Mouse (Mus musculus) embryonic facial prominence, embryonic 13.5 days (tissue): Measurements from ENCODE around the gene Twistnb. TPM values are rescaled to one million over a fixed set of nuclear protein-coding genes. Genes with fewer than 3 reads are reported as not detected.

Source experiments
- ATAC-seq: fragments of 200-750 bp; cut with Nextera tagmentation; 2 replicates; pipeline ENCODE4 v1.8.0; 2017; ENCODE audit warnings: low read depth; ENCODE audit not compliant: insufficient number of reproducible peaks, insufficient read depth, low FRiP score, low TSS enrichment
- H3K27ac ChIP-seq: fragments of 300-500 bp; sonication (generic); 2 replicates; pipeline ENCODE4 v1.5.1; 2015; ENCODE audit warnings: moderate library complexity, mild to moderate bottlenecking, inconsistent platforms
- H3K27me3 ChIP-seq: fragments of 300-500 bp; sonication (generic); 2 replicates; pipeline ENCODE4 v1.6.1; 2015; ENCODE audit warnings: mild to moderate bottlenecking, inconsistent platforms
- H3K36me3 ChIP-seq: fragments of 300-500 bp; sonication (generic); 2 replicates; pipeline ENCODE4 v1.6.1; 2015; ENCODE audit warnings: mild to moderate bottlenecking, inconsistent platforms
- H3K4me1 ChIP-seq: fragments of 300-500 bp; sonication (generic); 2 replicates; pipeline ENCODE4 v1.6.1; 2015; ENCODE audit warnings: inconsistent platforms
- H3K4me2 ChIP-seq: fragments of 300-500 bp; sonication (generic); 2 replicates; pipeline ENCODE4 v1.6.1; 2015; ENCODE audit warnings: moderate library complexity, mild to moderate bottlenecking, inconsistent platforms
- H3K4me3 ChIP-seq: fragments of 300-500 bp; sonication (generic); 2 replicates; pipeline ENCODE4 v1.5.1; 2015; ENCODE audit warnings: mild to moderate bottlenecking, inconsistent platforms
- H3K9ac ChIP-seq: fragments of 300-500 bp; sonication (generic); 2 replicates; pipeline ENCODE4 v1.6.1; 2015; ENCODE audit warnings: mild to moderate bottlenecking, inconsistent platforms
- H3K9me3 ChIP-seq: fragments of 300-500 bp; sonication (generic); 2 replicates; pipeline ENCODE4 v1.6.1; 2016; ENCODE audit warnings: inconsistent platforms
- WGBS: fragments of 180-500 bp; shearing (Covaris S2); methylation state at CpG from one replicate; pipeline ENCODE4 v1.1.7; 2015; ENCODE audit warnings: mixed read lengths; 5-methylcytosine and 5-hydroxymethylcytosine counted together
- polyA plus RNA-seq: library from polyadenylated mRNA; unstranded; fragments of >200 nt; fragmentation: Nextera tagmentation; extraction: Ambion mirVana; gene quantifications from 2 replicates; pipeline ENCODE4 v1.2.1, GENCODE M21; 2015

Twistnb gene
- polyA plus RNA-seq, 1 experiment from 2014 or later: 60.7 TPM

DNA sequence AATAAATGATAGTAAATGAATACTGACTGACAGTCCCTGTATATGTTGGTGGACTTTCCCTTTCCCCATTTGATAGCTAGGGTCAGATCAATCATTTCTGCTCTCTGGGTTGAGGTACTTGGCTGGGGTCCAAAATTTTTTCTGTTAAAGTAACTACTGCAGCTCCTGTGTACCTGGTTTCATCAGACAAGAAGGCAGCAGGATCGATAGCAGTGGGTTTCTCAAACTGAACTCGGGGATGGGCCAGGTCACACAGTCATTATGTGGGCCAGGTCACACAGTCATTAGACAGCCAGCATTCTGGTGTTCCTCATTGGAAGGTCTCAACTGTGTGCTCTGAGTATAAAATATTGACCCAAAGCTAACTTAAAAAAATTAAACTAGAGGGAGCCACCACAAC, 1.7 kb upstream of the Twistnb start:
- 72% methylated on average over 2 of the region's 2 CpGs for WGBS

DNA sequence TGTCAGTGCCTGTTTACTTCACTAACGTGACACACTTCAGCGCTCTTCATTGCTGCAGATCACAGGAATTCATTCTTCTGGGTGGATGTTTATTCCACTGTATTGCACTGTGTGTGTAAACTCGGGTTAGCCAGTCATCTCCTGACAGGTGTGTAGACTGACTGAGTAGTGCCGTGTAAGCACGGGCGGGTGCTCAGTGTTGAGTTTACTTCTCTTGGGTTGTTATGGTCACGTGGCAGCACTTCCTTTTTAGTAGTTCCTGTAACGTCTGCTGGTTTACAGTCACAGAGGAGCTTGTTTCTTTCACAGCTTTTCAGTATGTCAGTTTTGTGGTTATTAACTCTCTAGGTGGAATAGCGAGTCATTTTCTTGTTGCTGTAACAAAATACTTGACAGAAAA, 4.4 kb downstream of the Twistnb start:
- Histone ChIP-seq H3K27ac (no peak overlapping the region), H3K4me3 (no peak overlapping the region), H3K4me2 (no peak overlapping the region), H3K27me3 (no peaks in the 10 kb centered on the region), H3K4me1 (peaks cover 5% of the 10 kb centered on the region), H3K9ac (no peak overlapping the region), H3K36me3 (peaks cover 26% of the 10 kb centered on the region), H3K9me3 (no peaks in the 10 kb centered on the region)
- 85% methylated on average over 9 of the region's 9 CpGs for WGBS
- no peak for ATAC-seq

More for the DNA sequence above, 1.7 kb upstream of the Twistnb start:
- H3K27me3 ChIP-seq: peaks cover 12% of the 10 kb centered on the region
- no peak overlapping the region for H3K4me2 ChIP-seq
- H3K27ac ChIP-seq: no peak overlapping the region
- no peak overlapping the region for H3K9ac ChIP-seq
- H3K4me1 ChIP-seq: peaks cover 5% of the 10 kb centered on the region
- no peaks in the 10 kb centered on the region for H3K9me3 ChIP-seq
- H3K36me3 ChIP-seq: no peaks in the 10 kb centered on the region
- H3K4me3 ChIP-seq: no peak overlapping the region
- ATAC-seq: no peak

DNA sequence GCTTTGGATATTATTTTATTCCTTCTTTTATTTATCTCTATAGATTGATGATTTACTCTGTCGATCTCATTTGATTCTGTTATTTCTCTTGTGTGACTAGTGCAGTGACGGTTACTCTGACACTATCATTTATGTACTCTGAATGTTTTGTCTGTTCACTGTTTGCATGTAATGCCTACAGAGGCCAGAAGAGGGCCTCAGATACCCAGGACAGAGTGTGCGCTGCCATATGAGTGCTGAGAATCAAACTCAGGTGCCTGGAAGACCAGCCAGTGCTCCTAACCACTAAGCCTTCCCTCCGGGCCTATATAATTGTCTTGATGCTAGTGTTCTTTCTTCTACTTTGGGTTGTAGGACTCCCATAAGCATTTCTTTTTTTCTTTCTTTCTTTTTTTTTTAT, 5.3 kb downstream of the Twistnb start:
- H3K4me3 ChIP-seq: no peak overlapping the region
- no peak overlapping the region for H3K4me2 ChIP-seq
- H3K4me1 ChIP-seq: peaks cover 5% of the 10 kb centered on the region
- no peak overlapping the region for H3K9ac ChIP-seq
- ATAC-seq: no peak
- peaks cover 33% of the 10 kb centered on the region for H3K36me3 ChIP-seq
- H3K27me3 ChIP-seq: no peaks in the 10 kb centered on the region
- H3K9me3 ChIP-seq: no peaks in the 10 kb centered on the region
- 95% methylated on average over 4 of the region's 4 CpGs for WGBS
- no peak overlapping the region for H3K27ac ChIP-seq

DNA sequence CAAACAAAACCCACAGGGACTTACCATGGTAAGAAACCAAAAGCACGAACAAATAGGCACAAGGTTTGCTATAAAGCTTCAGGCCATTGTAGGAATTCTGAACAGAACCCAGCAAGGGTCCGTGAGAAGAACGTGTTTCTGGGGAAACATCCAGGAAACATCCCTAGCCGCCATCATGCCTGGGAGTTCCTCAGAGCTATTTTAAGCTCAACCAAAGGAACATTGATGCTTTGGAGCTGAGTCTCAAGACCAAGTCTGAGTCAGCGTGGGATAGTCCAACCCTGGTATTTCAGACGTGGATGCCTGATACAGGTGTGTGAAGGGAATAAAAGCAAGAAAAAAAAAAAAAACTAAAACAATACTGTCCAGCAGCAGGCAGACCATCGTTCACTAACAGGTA, 26.0 kb downstream of the Twistnb start:
- Histone ChIP-seq H3K36me3 (no peaks in the 10 kb centered on the region), H3K9ac (no peak overlapping the region), H3K4me2 (no peak overlapping the region), H3K4me1 (0 out of 2 replicates have a peak, but pooled peaks cover 5% of the 10 kb centered on the region), H3K27ac (no peak overlapping the region), H3K9me3 (no peaks in the 10 kb centered on the region), H3K27me3 (no peaks in the 10 kb centered on the region), H3K4me3 (no peak overlapping the region)
- WGBS: 76% methylated on average over 7 of the region's 7 CpGs
- ATAC-seq: no peak

DNA sequence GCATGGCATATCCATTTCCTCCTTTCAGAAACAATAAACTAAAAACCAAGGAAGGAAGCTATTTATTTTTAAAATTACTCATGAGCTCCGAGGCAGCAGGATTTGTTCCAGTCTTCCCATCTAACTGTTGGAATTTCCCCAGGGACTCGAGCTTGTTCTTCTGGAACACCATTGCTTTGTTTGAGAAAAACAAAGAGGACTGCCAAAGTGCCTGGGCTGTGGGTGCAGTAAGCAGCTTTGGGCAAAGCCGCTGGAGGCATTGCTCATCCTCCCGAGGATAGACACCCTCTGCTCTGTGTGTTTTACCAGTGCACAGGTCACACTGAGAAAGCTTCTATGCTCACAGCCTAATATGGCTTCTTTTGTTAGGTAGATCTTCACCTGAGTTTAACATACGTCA, 26.8 kb downstream of the Twistnb start:
- no peak overlapping the region for H3K27ac ChIP-seq
- no peak overlapping the region for H3K9ac ChIP-seq
- H3K4me3 ChIP-seq: no peak overlapping the region
- H3K27me3 ChIP-seq: no peaks in the 10 kb centered on the region
- H3K4me2 ChIP-seq: no peak overlapping the region
- no peaks in the 10 kb centered on the region for H3K36me3 ChIP-seq
- no peak for ATAC-seq
- WGBS: 26% methylated on average over 5 of the region's 5 CpGs
- H3K9me3 ChIP-seq: no peaks in the 10 kb centered on the region
- H3K4me1 ChIP-seq: 0 out of 2 replicates have a peak, but pooled peaks cover 5% of the 10 kb centered on the region

DNA sequence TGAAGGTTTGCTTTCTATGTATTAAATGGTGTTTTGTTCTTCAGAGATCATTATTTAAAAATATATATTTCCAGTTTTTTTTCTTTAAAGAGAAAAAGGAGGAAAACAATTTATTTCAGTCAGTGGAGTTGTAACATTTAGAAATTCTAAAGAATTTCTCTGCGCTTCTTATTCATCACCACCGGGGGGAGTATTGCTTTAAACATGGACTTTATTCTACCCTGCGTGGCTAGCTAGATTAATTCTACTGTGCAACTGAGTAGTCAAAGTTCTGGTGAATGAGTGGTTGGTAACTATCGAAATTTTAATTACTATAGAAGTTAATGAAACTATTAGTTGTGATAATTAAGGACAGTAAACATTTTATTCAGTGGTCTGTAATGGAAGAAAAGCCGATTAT, 51.5 kb downstream of the Twistnb start:
- Histone ChIP-seq H3K4me3 (no peak overlapping the region), H3K27me3 (no peaks in the 10 kb centered on the region), H3K4me2 (no peak overlapping the region), H3K9me3 (no peaks in the 10 kb centered on the region), H3K9ac (no peak overlapping the region), H3K36me3 (no peaks in the 10 kb centered on the region), H3K27ac (no peak overlapping the region), H3K4me1 (no peaks in the 10 kb centered on the region)
- 22% methylated on average over 5 of the region's 5 CpGs for WGBS
- ATAC-seq: no peak

DNA sequence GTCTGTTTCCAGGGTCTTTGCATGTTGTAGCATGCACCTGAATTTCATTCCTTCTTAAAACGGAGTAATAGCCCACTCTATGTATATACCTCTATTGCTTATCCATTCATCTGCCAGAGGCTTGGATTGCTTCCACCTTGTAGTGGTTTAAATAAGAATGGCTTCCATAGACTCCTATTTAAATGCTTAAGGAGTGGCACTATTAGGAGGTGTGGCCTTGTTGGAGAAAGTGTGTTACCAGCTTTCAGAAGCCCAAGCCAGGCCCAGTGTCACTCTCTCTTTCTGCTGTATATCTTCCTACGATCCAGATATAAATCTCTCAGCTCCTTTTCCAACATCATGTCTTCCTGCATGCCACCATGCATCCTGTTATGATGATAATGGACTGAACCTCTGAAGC, 53.5 kb downstream of the Twistnb start:
- no peaks in the 10 kb centered on the region for H3K9me3 ChIP-seq
- H3K9ac ChIP-seq: no peak overlapping the region
- no peak overlapping the region for H3K4me2 ChIP-seq
- no peak overlapping the region for H3K27ac ChIP-seq
- no peaks in the 10 kb centered on the region for H3K36me3 ChIP-seq
- no peak overlapping the region for H3K4me3 ChIP-seq
- 75% methylated on average over 2 of the region's 2 CpGs for WGBS
- H3K4me1 ChIP-seq: no peaks in the 10 kb centered on the region
- no peak for ATAC-seq
- no peaks in the 10 kb centered on the region for H3K27me3 ChIP-seq

Other genes starting within 250 kb of the Twistnb start
- 0.56 and 0.87 TPM in 2 replicates for gene Efcab10, start 34.8 kb upstream of the Twistnb start, polyA plus RNA-seq